Mouse (Mus musculus): ENCODE data around the gene Dcun1d1. TPM values are rescaled to one million over a fixed set of nuclear protein-coding genes. Genes with fewer than 3 reads are reported as not detected.

Gene Dcun1d1
- polyA plus RNA-seq, 1 experiment from 2014 or later, result 90.7 TPM

DNA sequence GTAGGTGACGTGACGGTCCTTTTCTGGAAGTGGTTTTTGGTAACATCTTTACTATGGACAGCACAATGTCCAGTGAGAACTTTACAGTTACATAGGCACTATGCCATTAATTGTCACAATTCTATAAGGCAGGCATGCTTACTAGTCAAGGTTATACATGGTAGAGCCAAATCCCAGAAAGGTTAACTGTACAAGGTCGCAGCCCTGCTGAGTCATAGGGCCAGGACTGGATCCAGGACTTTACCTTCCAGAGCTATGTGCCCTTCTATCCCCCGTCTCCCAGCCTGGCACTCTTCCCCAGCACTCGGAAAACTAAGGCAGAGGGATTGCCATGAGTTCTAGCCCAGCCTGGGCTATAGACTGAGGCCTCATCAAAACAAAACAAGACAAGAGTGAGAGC lies 26.7 kb upstream of the Dcun1d1 start:
- ATAC-seq (replicated peaks; ENCODE audit: extremely low read depth, insufficient read depth, low FRiP score), result no peak
- Histone ChIP-seq H3K27me3 (ENCODE audit: control insufficient read depth, insufficient read depth, low read length) (no peaks in the 10 kb centered on the region), H3K9ac (ENCODE audit: low read length) (no peak overlapping the region), H3K9me3 (replicated peaks; ENCODE audit: control insufficient read depth, low read length) (no peaks in the 10 kb centered on the region), H3K4me2 (ENCODE audit: low read depth, low read length) (no peak overlapping the region), H3K36me3 (ENCODE audit: control insufficient read depth, insufficient read depth) (peaks cover 23% of the 10 kb centered on the region), H3K27ac (ENCODE audit: low read length) (no peak overlapping the region), H3K4me3 (ENCODE audit: low read length) (no peak overlapping the region), H3K4me1 (ENCODE audit: control insufficient read depth, insufficient read depth, low read length) (no peaks in the 10 kb centered on the region)
- 85% methylated on average over 5 of the region's 5 CpGs for WGBS

- Histone ChIP-seq H3K4me3 (ENCODE audit: low read length) (no peak overlapping the region), H3K4me2 (ENCODE audit: low read depth, low read length) (no peak overlapping the region), H3K36me3 (ENCODE audit: control insufficient read depth, insufficient read depth) (peaks cover 19% of the 10 kb centered on the region), H3K27ac (ENCODE audit: low read length) (no peak overlapping the region), H3K4me1 (ENCODE audit: control insufficient read depth, insufficient read depth, low read length) (no peaks in the 10 kb centered on the region), H3K9me3 (replicated peaks; ENCODE audit: control insufficient read depth, low read length) (no peaks in the 10 kb centered on the region), H3K9ac (ENCODE audit: low read length) (no peak overlapping the region), H3K27me3 (ENCODE audit: control insufficient read depth, insufficient read depth, low read length) (no peaks in the 10 kb centered on the region)
- 89% methylated on average over 4 of the region's 4 CpGs for WGBS
- ATAC-seq (replicated peaks; ENCODE audit: extremely low read depth, insufficient read depth, low FRiP score), result no peak
These were observed 26.2 kb upstream of the Dcun1d1 start for GRCm38 (mm10) chr3:35963401-35963800.

DNA sequence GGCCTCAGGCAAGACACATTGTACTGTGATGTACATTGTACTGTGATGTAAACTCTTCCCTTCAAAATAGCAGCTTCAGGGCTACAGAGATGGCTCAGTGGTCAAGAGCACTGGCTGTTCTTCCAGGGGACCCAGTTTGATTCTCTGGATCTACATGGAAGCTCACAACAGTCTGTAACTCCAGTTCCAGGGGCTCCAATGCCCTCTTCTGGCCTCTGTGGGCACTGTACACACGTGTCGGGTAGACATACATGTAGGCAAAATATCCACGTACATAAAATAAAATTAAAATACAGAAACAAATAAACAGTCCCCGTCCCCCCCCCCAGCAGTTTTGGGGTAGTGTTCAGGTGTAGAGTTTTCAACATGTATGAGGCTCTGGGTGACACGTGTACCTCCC lies 25.7 kb upstream of the Dcun1d1 start:
- 90% methylated on average over 5 of the region's 5 CpGs for WGBS

GRCm38 (mm10) chr3:35957230-35957629 lies 20.0 kb upstream of the Dcun1d1 start:
- no peak overlapping the region for H3K4me3 ChIP-seq (ENCODE audit: low read length)
- 95% methylated on average over 3 of the region's 3 CpGs for WGBS
- no peak overlapping the region for H3K9ac ChIP-seq (ENCODE audit: low read length)
- no peaks in the 10 kb centered on the region for H3K9me3 ChIP-seq (replicated peaks; ENCODE audit: control insufficient read depth, low read length)
- ATAC-seq (replicated peaks; ENCODE audit: extremely low read depth, insufficient read depth, low FRiP score), result no peak
- no peaks in the 10 kb centered on the region for H3K27me3 ChIP-seq (ENCODE audit: control insufficient read depth, insufficient read depth, low read length)
- no peak overlapping the region for H3K27ac ChIP-seq (ENCODE audit: low read length)
- H3K4me2 ChIP-seq (ENCODE audit: low read depth, low read length), result no peak overlapping the region
- no peaks in the 10 kb centered on the region for H3K4me1 ChIP-seq (ENCODE audit: control insufficient read depth, insufficient read depth, low read length)
- peaks cover 13% of the 10 kb centered on the region for H3K36me3 ChIP-seq (ENCODE audit: control insufficient read depth, insufficient read depth)

More for the DNA sequence above, 25.7 kb upstream of the Dcun1d1 start:
- Histone ChIP-seq H3K27me3 (ENCODE audit: control insufficient read depth, insufficient read depth, low read length) (no peaks in the 10 kb centered on the region), H3K27ac (ENCODE audit: low read length) (no peak overlapping the region), H3K4me2 (ENCODE audit: low read depth, low read length) (no peak overlapping the region), H3K36me3 (ENCODE audit: control insufficient read depth, insufficient read depth) (peaks cover 19% of the 10 kb centered on the region), H3K9ac (ENCODE audit: low read length) (no peak overlapping the region), H3K9me3 (replicated peaks; ENCODE audit: control insufficient read depth, low read length) (no peaks in the 10 kb centered on the region), H3K4me1 (ENCODE audit: control insufficient read depth, insufficient read depth, low read length) (no peaks in the 10 kb centered on the region), H3K4me3 (ENCODE audit: low read length) (no peak overlapping the region)
- ATAC-seq (replicated peaks; ENCODE audit: extremely low read depth, insufficient read depth, low FRiP score), result no peak

DNA sequence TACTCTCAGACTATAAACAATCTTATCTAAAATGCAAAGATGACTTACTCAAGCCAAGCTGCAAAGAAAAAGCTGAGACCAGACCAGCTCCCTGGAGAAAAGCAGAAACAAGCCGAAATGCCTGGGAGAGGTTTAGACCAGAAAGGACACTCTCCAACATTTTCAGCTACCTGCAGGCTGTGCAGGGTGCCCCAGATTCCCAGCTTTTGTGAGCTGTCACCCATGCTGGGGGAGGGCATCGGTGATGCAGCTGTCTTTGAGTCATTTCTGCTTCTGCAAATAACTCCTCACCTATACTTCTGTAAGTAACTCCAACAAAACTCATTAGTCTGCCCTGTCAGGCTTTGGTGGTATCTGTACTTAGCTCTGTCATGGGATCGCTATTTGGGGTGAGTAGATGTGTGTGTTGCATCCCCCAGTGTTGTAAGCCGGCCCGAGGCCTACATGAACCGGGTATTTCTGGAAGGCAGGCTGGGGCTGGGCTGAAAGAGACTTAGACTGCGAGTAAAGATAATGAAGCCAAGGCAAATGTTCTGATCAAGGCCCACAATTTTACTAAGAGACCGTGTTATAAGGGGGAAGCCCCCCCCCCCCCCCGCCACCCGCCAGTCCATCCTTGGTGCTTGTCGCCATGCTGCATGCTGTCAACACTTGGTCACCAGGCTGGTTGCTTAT lies 17.8 kb upstream of the Dcun1d1 start:
- H3K27me3 ChIP-seq (ENCODE audit: control insufficient read depth, insufficient read depth, low read length), result no peaks in the 10 kb centered on the region
- ATAC-seq (replicated peaks; ENCODE audit: extremely low read depth, insufficient read depth, low FRiP score), result no peak
- no peak overlapping the region for H3K9ac ChIP-seq (ENCODE audit: low read length)
- 86% methylated on average over 11 of the region's 11 CpGs for WGBS
- H3K36me3 ChIP-seq (ENCODE audit: control insufficient read depth, insufficient read depth), result peaks cover 7% of the 10 kb centered on the region
- no peaks in the 10 kb centered on the region for H3K4me1 ChIP-seq (ENCODE audit: control insufficient read depth, insufficient read depth, low read length)
- H3K27ac ChIP-seq (ENCODE audit: low read length), result no peak overlapping the region
- no peak overlapping the region for H3K4me2 ChIP-seq (ENCODE audit: low read depth, low read length)
- no peaks in the 10 kb centered on the region for H3K9me3 ChIP-seq (replicated peaks; ENCODE audit: control insufficient read depth, low read length)
- no peak overlapping the region for H3K4me3 ChIP-seq (ENCODE audit: low read length)

GRCm38 (mm10) chr3:35953816-35954215 lies 16.6 kb upstream of the Dcun1d1 start:
- no peak for ATAC-seq (replicated peaks; ENCODE audit: extremely low read depth, insufficient read depth, low FRiP score)
- Histone ChIP-seq H3K4me2 (ENCODE audit: low read depth, low read length) (no peak overlapping the region), H3K9ac (ENCODE audit: low read length) (no peak overlapping the region), H3K4me3 (ENCODE audit: low read length) (no peak overlapping the region), H3K36me3 (ENCODE audit: control insufficient read depth, insufficient read depth) (peaks cover 4% of the 10 kb centered on the region; the same call in 1 of the 2 replicates), H3K9me3 (replicated peaks; ENCODE audit: control insufficient read depth, low read length) (no peaks in the 10 kb centered on the region), H3K27ac (ENCODE audit: low read length) (no peak overlapping the region), H3K27me3 (ENCODE audit: control insufficient read depth, insufficient read depth, low read length) (no peaks in the 10 kb centered on the region), H3K4me1 (ENCODE audit: control insufficient read depth, insufficient read depth, low read length) (no peaks in the 10 kb centered on the region)
- WGBS, result 76% methylated on average over 6 of the region's 6 CpGs

DNA sequence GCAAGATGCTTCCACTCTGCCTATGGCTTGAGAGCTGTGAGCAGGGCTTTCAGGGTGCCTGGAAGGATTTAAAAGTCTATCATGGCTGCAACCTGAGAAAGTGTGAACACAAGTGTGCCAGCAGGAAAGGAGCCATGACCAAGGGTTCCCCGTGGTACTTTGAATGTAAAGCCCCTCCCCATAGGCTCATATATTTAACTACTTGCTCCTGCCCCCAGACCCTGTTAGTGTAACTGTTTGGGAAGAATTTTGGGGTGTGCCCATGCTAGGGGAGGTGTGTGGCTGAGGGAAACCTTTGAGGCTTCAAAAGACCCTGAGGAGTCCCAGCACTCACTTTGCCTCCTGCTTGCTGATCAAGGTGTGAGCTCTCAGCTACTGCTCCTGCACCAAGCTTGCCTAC lies 15.9 kb upstream of the Dcun1d1 start:
- Histone ChIP-seq H3K4me2 (ENCODE audit: low read depth, low read length) (no peak overlapping the region), H3K27me3 (ENCODE audit: control insufficient read depth, insufficient read depth, low read length) (no peaks in the 10 kb centered on the region), H3K4me1 (ENCODE audit: control insufficient read depth, insufficient read depth, low read length) (no peaks in the 10 kb centered on the region), H3K27ac (ENCODE audit: low read length) (no peak overlapping the region), H3K4me3 (ENCODE audit: low read length) (no peak overlapping the region), H3K9me3 (replicated peaks; ENCODE audit: control insufficient read depth, low read length) (no peaks in the 10 kb centered on the region), H3K9ac (ENCODE audit: low read length) (no peak overlapping the region), H3K36me3 (ENCODE audit: control insufficient read depth, insufficient read depth) (peaks cover 4% of the 10 kb centered on the region; the same call in 1 of the 2 replicates)
- ATAC-seq (replicated peaks; ENCODE audit: extremely low read depth, insufficient read depth, low FRiP score), result no peak
- WGBS, result 43% methylated on average over 1 of the region's 1 CpGs

GRCm38 (mm10) chr3:35948197-35948596 lies 11.0 kb upstream of the Dcun1d1 start:
- no peaks in the 10 kb centered on the region for H3K27me3 ChIP-seq (ENCODE audit: control insufficient read depth, insufficient read depth, low read length)
- no peak overlapping the region for H3K27ac ChIP-seq (ENCODE audit: low read length)
- no peak overlapping the region for H3K4me3 ChIP-seq (ENCODE audit: low read length)
- H3K4me1 ChIP-seq (ENCODE audit: control insufficient read depth, insufficient read depth, low read length), result no peaks in the 10 kb centered on the region
- no peaks in the 10 kb centered on the region for H3K9me3 ChIP-seq (replicated peaks; ENCODE audit: control insufficient read depth, low read length)
- H3K36me3 ChIP-seq (ENCODE audit: control insufficient read depth, insufficient read depth), result no peaks in the 10 kb centered on the region
- H3K4me2 ChIP-seq (ENCODE audit: low read depth, low read length), result no peak overlapping the region
- ATAC-seq (replicated peaks; ENCODE audit: extremely low read depth, insufficient read depth, low FRiP score), result no peak
- 89% methylated on average over 7 of the region's 7 CpGs for WGBS
- no peak overlapping the region for H3K9ac ChIP-seq (ENCODE audit: low read length)

DNA sequence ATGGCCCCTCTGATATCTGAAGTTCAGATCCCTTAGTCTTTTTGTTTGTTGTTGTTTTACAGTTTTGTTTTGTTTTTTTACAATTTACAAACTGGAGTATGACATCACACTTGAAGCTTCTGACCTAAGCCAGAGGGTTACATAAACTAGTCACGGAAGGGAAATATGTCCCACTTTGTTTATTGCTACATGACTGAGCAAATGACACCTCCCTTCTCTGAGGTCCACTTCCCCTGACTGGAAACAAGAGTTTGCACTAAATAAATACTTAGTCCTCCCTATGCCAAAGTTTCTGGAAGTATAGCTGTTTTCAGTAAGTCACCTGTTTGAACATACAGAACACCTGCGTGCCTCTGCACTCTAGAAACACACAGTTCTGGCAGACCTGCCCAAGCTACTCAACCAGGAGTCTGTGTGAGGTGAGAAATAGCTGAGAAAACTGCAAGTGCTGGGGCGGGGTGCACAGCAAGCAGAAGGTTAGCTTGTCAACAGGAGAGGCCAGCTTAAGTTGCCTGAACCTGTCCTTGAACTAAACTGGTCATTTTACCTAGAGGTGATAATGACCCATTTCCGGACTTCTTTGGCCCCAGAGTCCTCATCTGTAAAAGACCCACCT lies 3.4 kb upstream of the Dcun1d1 start:
- no peak for ATAC-seq (replicated peaks; ENCODE audit: extremely low read depth, insufficient read depth, low FRiP score)
- H3K4me1 ChIP-seq (ENCODE audit: control insufficient read depth, insufficient read depth, low read length), result 0 out of 2 replicates have a peak, but pooled peaks cover 3% of the 10 kb centered on the region
- no peak overlapping the region for H3K4me3 ChIP-seq (ENCODE audit: low read length)
- peaks cover 2% of the 10 kb centered on the region; the same call in 1 of the 2 replicates for H3K36me3 ChIP-seq (ENCODE audit: control insufficient read depth, insufficient read depth)
- H3K27me3 ChIP-seq (ENCODE audit: control insufficient read depth, insufficient read depth, low read length), result no peaks in the 10 kb centered on the region
- H3K4me2 ChIP-seq (ENCODE audit: low read depth, low read length), result no peak overlapping the region
- no peak overlapping the region for H3K27ac ChIP-seq (ENCODE audit: low read length)
- no peak overlapping the region for H3K9ac ChIP-seq (ENCODE audit: low read length)
- H3K9me3 ChIP-seq (replicated peaks; ENCODE audit: control insufficient read depth, low read length), result no peaks in the 10 kb centered on the region
- WGBS, result 82% methylated on average over 4 of the region's 4 CpGs

All from heart, embryonic 16.5 days (tissue).